Mouse (Mus musculus) midbrain, embryonic 11.5 days (tissue): Measurements from ENCODE around the gene Zfp982. TPM values are rescaled to one million over a fixed set of nuclear protein-coding genes. Genes with fewer than 3 reads are reported as not detected.
"Not testable (repeated sequence)": the region's sequence is repeated elsewhere in the genome, so short reads cannot be mapped to it uniquely, and the experiment has no call there.

Experiments
- ATAC-seq: fragments of 200-750 bp; cut with Nextera tagmentation; 2 replicates; pipeline ENCODE4 v1.8.0; 2017; ENCODE audit warnings: moderate TSS enrichment, moderate library complexity; ENCODE audit not compliant: low FRiP score
- DNase-seq: peaks from one replicate; pipeline ENCODE4 v3.0.0; 2015; ENCODE audit warnings: low spot score; ENCODE audit errors: missing footprints
- H3K27ac ChIP-seq: fragments of 300-500 bp; sonication (generic); 2 replicates; pipeline ENCODE4 v1.5.1; 2014; ENCODE audit warnings: low read depth, low read length
- H3K27me3 ChIP-seq: fragments of 300-500 bp; sonication (generic); 2 replicates; pipeline ENCODE4 v1.6.1; 2014; ENCODE audit warnings: mild to moderate bottlenecking, low read length, moderate library complexity, mixed read lengths; ENCODE audit not compliant: control insufficient read depth, insufficient read depth
- H3K36me3 ChIP-seq: fragments of 300-500 bp; sonication (generic); 2 replicates; pipeline ENCODE4 v1.6.1; 2014; ENCODE audit warnings: mild to moderate bottlenecking, low read length, moderate library complexity, mixed read lengths; ENCODE audit not compliant: control insufficient read depth, insufficient read depth
- H3K4me1 ChIP-seq: fragments of 300-500 bp; sonication (generic); 2 replicates; pipeline ENCODE4 v1.6.1; 2014; ENCODE audit warnings: low read length; ENCODE audit not compliant: control insufficient read depth, insufficient read depth
- H3K4me2 ChIP-seq: fragments of 300-500 bp; sonication (generic); 2 replicates; pipeline ENCODE4 v1.6.1; 2014; ENCODE audit warnings: mild to moderate bottlenecking, moderate library complexity
- H3K4me3 ChIP-seq: fragments of 300-500 bp; sonication (generic); 2 replicates; pipeline ENCODE4 v1.5.1; 2014; ENCODE audit warnings: low read depth, low read length
- H3K9ac ChIP-seq: fragments of 300-500 bp; sonication (generic); 2 replicates; pipeline ENCODE4 v1.6.1; 2014; ENCODE audit warnings: low read length
- H3K9me3 ChIP-seq: fragments of 300-500 bp; sonication (generic); 2 replicates; pipeline ENCODE4 v1.6.1; 2016; ENCODE audit warnings: low read length; ENCODE audit not compliant: control insufficient read depth
- WGBS: fragments of 180-500 bp; shearing (Covaris S2); extraction: QIAGEN DNeasy Blood & Tissue Kit; methylation state at CpG from one replicate; pipeline ENCODE4 v1.1.7; 2014; 5-methylcytosine and 5-hydroxymethylcytosine counted together
- polyA plus RNA-seq: library from polyadenylated mRNA; unstranded; fragments of >200 nt; fragmentation: Nextera tagmentation; extraction: Ambion mirVana; gene quantifications from 2 replicates; pipeline ENCODE4 v1.2.1, GENCODE M21; 2014

Zfp982 gene
- polyA plus RNA-seq, 1 experiment from 2014 or later: 7.8 TPM

GRCm38 (mm10) chr4:147509174-147509573 is 17.0 kb downstream of the Zfp982 start:
- Histone ChIP-seq H3K4me1 (no peaks in the 10 kb centered on the region), H3K9me3 (peaks cover 21% of the 10 kb centered on the region; the same call in 1 of the 2 replicates), H3K36me3 (no peaks in the 10 kb centered on the region), H3K27ac (no peak overlapping the region), H3K27me3 (no peaks in the 10 kb centered on the region), H3K4me3 (no peak overlapping the region), H3K9ac (no peak overlapping the region), H3K4me2 (no peak overlapping the region)
- ATAC-seq (no peak), DNase-seq (no peak)
- 87% methylated on average over 2 of the region's 2 CpGs for WGBS

GRCm38 (mm10) chr4:147518981-147519380 is 26.8 kb downstream of the Zfp982 start:
- H3K9me3 ChIP-seq: peaks cover 59% of the 10 kb centered on the region
- WGBS: 67% methylated on average over 2 of the region's 2 CpGs
- H3K9ac ChIP-seq: no peak overlapping the region
- H3K4me2 ChIP-seq: no peak overlapping the region
- no peaks in the 10 kb centered on the region for H3K36me3 ChIP-seq
- no peaks in the 10 kb centered on the region for H3K4me1 ChIP-seq
- H3K4me3 ChIP-seq: no peak overlapping the region
- H3K27ac ChIP-seq: no peak overlapping the region
- H3K27me3 ChIP-seq: no peaks in the 10 kb centered on the region
- ATAC-seq (peak; percentile 28), DNase-seq (no peak)

- H3K9me3 ChIP-seq: peaks cover 60% of the 10 kb centered on the region
- DNase-seq: no peak
- H3K4me1 ChIP-seq: no peaks in the 10 kb centered on the region
- no peak overlapping the region for H3K4me3 ChIP-seq
- no peak overlapping the region for H3K4me2 ChIP-seq
- no peaks in the 10 kb centered on the region for H3K36me3 ChIP-seq
- no peak overlapping the region for H3K9ac ChIP-seq
- H3K27me3 ChIP-seq: no peaks in the 10 kb centered on the region
- ATAC-seq: 0 out of 2 replicates have a peak, but pooled peaks have one; percentile 23
- no peak overlapping the region for H3K27ac ChIP-seq
Measured at GRCm38 (mm10) chr4:147520100-147520499, 27.9 kb downstream of the Zfp982 start.

GRCm38 (mm10) chr4:147525125-147525524 is 32.9 kb downstream of the Zfp982 start:
- no peaks in the 10 kb centered on the region for H3K4me1 ChIP-seq
- no peak overlapping the region for H3K27ac ChIP-seq
- H3K27me3 ChIP-seq: no peaks in the 10 kb centered on the region
- H3K9me3 ChIP-seq: peaks cover 41% of the 10 kb centered on the region
- ATAC-seq: no peak; the same call in 1 of the 2 replicates
- no peak for DNase-seq
- H3K36me3 ChIP-seq: no peaks in the 10 kb centered on the region
- WGBS: 76% methylated on average over 1 of the region's 1 CpGs
- H3K9ac ChIP-seq: no peak overlapping the region
- H3K4me3 ChIP-seq: no peak overlapping the region
- H3K4me2 ChIP-seq: no peak overlapping the region

GRCm38 (mm10) chr4:147530366-147530765 is 38.1 kb downstream of the Zfp982 start:
- Histone ChIP-seq H3K9ac (no peak overlapping the region), H3K9me3 (peaks cover 18% of the 10 kb centered on the region; the same call in 1 of the 2 replicates), H3K36me3 (no peaks in the 10 kb centered on the region), H3K27me3 (no peaks in the 10 kb centered on the region), H3K27ac (no peak overlapping the region), H3K4me3 (no peak overlapping the region), H3K4me1 (no peaks in the 10 kb centered on the region), H3K4me2 (no peak overlapping the region)
- DNase-seq (no peak), ATAC-seq (no peak)
- 89% methylated on average over 1 of the region's 1 CpGs for WGBS

GRCm38 (mm10) chr4:147535916-147536315 is 43.7 kb downstream of the Zfp982 start:
- not testable (repeated sequence) for ATAC-seq, H3K4me1 ChIP-seq, H3K27me3 ChIP-seq, H3K9ac ChIP-seq, H3K36me3 ChIP-seq, H3K27ac ChIP-seq, H3K4me2 ChIP-seq, H3K4me3 ChIP-seq
- peak; percentile 26 for DNase-seq
- H3K9me3 ChIP-seq: peaks cover 25% of the 10 kb centered on the region

GRCm38 (mm10) chr4:147537702-147538101 is 45.5 kb downstream of the Zfp982 start:
- no peak overlapping the region for H3K27ac ChIP-seq
- no peaks in the 10 kb centered on the region for H3K27me3 ChIP-seq
- no peaks in the 10 kb centered on the region for H3K36me3 ChIP-seq
- H3K9me3 ChIP-seq: peaks cover 22% of the 10 kb centered on the region
- H3K4me2 ChIP-seq: no peak overlapping the region
- WGBS: 77% methylated on average over 2 of the region's 2 CpGs
- no peaks in the 10 kb centered on the region for H3K4me1 ChIP-seq
- no peak overlapping the region for H3K4me3 ChIP-seq
- no peak overlapping the region for H3K9ac ChIP-seq
- DNase-seq (peak; percentile 41), ATAC-seq (no peak)

GRCm38 (mm10) chr4:147539918-147540317 is 47.7 kb downstream of the Zfp982 start, which contains the start of gene Gm16503:
TSS of gene Gm16503 (plus strand) at chr4:147540218.
- not testable (repeated sequence) for H3K36me3 ChIP-seq, ATAC-seq, H3K4me3 ChIP-seq, DNase-seq, H3K9ac ChIP-seq, H3K27ac ChIP-seq, H3K4me2 ChIP-seq, H3K27me3 ChIP-seq, H3K4me1 ChIP-seq
- H3K9me3 ChIP-seq: peaks cover 26% of the 10 kb centered on the region
- whole genome bisulfite sequencing: 86% methylated on average over 3 of the region's 3 CpGs

GRCm38 (mm10) chr4:147541105-147541504 is 48.9 kb downstream of the Zfp982 start:
- no peak overlapping the region for H3K27ac ChIP-seq

GRCm38 (mm10) chr4:147553071-147553470 is 60.9 kb downstream of the Zfp982 start, which contains the start of gene Zfp985:
TSS of gene Zfp985 (plus strand) at chr4:147553277.
- not testable (repeated sequence) for H3K27ac ChIP-seq, H3K4me2 ChIP-seq, ATAC-seq, H3K9ac ChIP-seq, H3K4me1 ChIP-seq, H3K9me3 ChIP-seq, H3K36me3 ChIP-seq, H3K4me3 ChIP-seq, H3K27me3 ChIP-seq
- 84% methylated on average over 5 of the region's 5 CpGs for WGBS
- DNase-seq: peak; percentile 35

More at GRCm38 (mm10) chr4:147541105-147541504, 48.9 kb downstream of the Zfp982 start:
- Histone ChIP-seq H3K4me3 (no peak overlapping the region), H3K9me3 (peaks cover 26% of the 10 kb centered on the region), H3K4me1 (no peaks in the 10 kb centered on the region), H3K36me3 (no peaks in the 10 kb centered on the region), H3K9ac (no peak overlapping the region), H3K4me2 (no peak overlapping the region), H3K27me3 (no peaks in the 10 kb centered on the region)
- peak; percentile 45 for DNase-seq
- no peak for ATAC-seq
